ENCODE assay signal across 8 mouse cellular contexts in genomic region chr8:83740976-83741741, GRCm38 (mm10). TPM values are rescaled to one million over a fixed set of nuclear protein-coding genes. Genes with fewer than 3 reads are reported as not detected.
DNase-seq lines count a peak whose midpoint lies in the region; ATAC-seq and TF ChIP-seq lines count a peak whose summit lies in the region.

TSS of gene Adgre5 (minus strand) at chr8:83741326.

- peak within 1 kb of the TSS; percentile 74 for H3K4me3 ChIP-seq in ES-E14 (ENCODE audit: insufficient read depth in 1 of 2, low read depth in 1 of 2, low read length in 2 of 2, poor library complexity in 1 of 2, severe bottlenecking in 1 of 2)
- peak within 1 kb of the TSS; percentile 41 for H3K4me3 ChIP-seq in hindbrain, embryonic 15.5 days
- peak within 1 kb of the TSS; percentile 64 for H3K4me3 ChIP-seq in liver, embryonic 11.5 days (ENCODE audit: low read depth, low read length)

- no peak for DNase-seq in ES-E14 (ENCODE audit: low read depth, low spot score)
- peak; percentile 84 to 87 for DNase-seq in adrenal gland, postnatal 36 days
- DNase-seq in gastrocnemius, adult 8-10 months (ENCODE audit: low spot score in 2 of 2) = peak; percentile 56 to 71
- DNase-seq in liver, embryonic 11.5 days (ENCODE audit: low spot score) = peak; percentile 64
- peak; percentile 75 to 90 for DNase-seq in monocyte, adult 2 months (ENCODE audit: low read depth in 1 of 2, low spot score in 2 of 2)
- peak; percentile 72 for DNase-seq in testis, postnatal 10 days (ENCODE audit: low spot score)
- no peak for DNase-seq in right cerebral cortex, adult 18-20 months

- H3K27me3 ChIP-seq in hindbrain, embryonic 15.5 days = peaks cover 32% of the 10 kb centered on the region
- H3K27me3 ChIP-seq in liver, embryonic 11.5 days (replicated peaks; ENCODE audit: control insufficient read depth, insufficient read depth, low read length) = no peaks in the 10 kb centered on the region

- 1% methylated on average over 43 of the region's 56 CpGs for WGBS in hindbrain, embryonic 15.5 days
- WGBS in liver, embryonic 11.5 days = 2% methylated on average over 49 of the region's 56 CpGs

- H3K9me3 ChIP-seq in ES-E14 (ENCODE audit: control insufficient read depth, insufficient read depth, low read depth, low read length) = no peaks in the 10 kb centered on the region
- no peaks in the 10 kb centered on the region for H3K9me3 ChIP-seq in hindbrain, embryonic 15.5 days
- H3K9me3 ChIP-seq in liver, embryonic 11.5 days (ENCODE audit: control insufficient read depth, low read length) = peaks cover 3% of the 10 kb centered on the region; the same call in 1 of the 2 replicates

- H3K4me2 ChIP-seq in hindbrain, embryonic 15.5 days = peak within 1 kb of the TSS; percentile 81
- peak within 1 kb of the TSS; percentile 94 for H3K4me2 ChIP-seq in liver, embryonic 11.5 days

- H3K27ac ChIP-seq in ES-E14 (ENCODE audit: insufficient read depth, low read depth, low read length, poor library complexity, severe bottlenecking) = peak within 1 kb of the TSS; percentile 85
- H3K27ac ChIP-seq in hindbrain, embryonic 15.5 days (replicated peaks) = peak within 1 kb of the TSS; percentile 18; the same call in 1 of the 2 replicates
- H3K27ac ChIP-seq in liver, embryonic 11.5 days (ENCODE audit: low read depth, low read length) = peak within 1 kb of the TSS; percentile 38

- peaks cover 5 to 15% of the 10 kb centered on the region in 2 experiments; a peak in 2 of 4 replicates for H3K4me1 ChIP-seq in ES-E14 (ENCODE audit: control insufficient read depth in 2 of 2, insufficient read depth in 2 of 2, low read length in 2 of 2, poor library complexity in 1 of 2)
- H3K4me1 ChIP-seq in hindbrain, embryonic 15.5 days (replicated peaks) = peaks cover 6% of the 10 kb centered on the region
- H3K4me1 ChIP-seq in liver, embryonic 11.5 days (replicated peaks; ENCODE audit: control insufficient read depth, insufficient read depth, low read length) = peaks cover 28% of the 10 kb centered on the region

- H3K9ac ChIP-seq in ES-E14 (ENCODE audit: insufficient read depth, low read depth, low read length, poor library complexity, severe bottlenecking) = peak within 1 kb of the TSS; percentile 68
- H3K9ac ChIP-seq in hindbrain, embryonic 15.5 days = peak within 1 kb of the TSS; percentile 44
- peak within 1 kb of the TSS; percentile 71 for H3K9ac ChIP-seq in liver, embryonic 11.5 days (ENCODE audit: low read depth, low read length)

- H3K36me3 ChIP-seq in ES-E14 (ENCODE audit: control insufficient read depth, insufficient read depth, low read length, poor library complexity, severe bottlenecking) = peaks cover 6% of the 10 kb centered on the region; the same call in 1 of the 2 replicates
- H3K36me3 ChIP-seq in hindbrain, embryonic 15.5 days = no peaks in the 10 kb centered on the region
- no peaks in the 10 kb centered on the region for H3K36me3 ChIP-seq in liver, embryonic 11.5 days (ENCODE audit: control insufficient read depth, insufficient read depth, low read length)

- in situ Hi-C loops in ES-E14 (cut with MboI; ENCODE audit: low sequenced_read_pairs in 2 of 2, unreplicated experiment in 2 of 2) = no loop called here

- peak; percentile 60 for ATAC-seq in hindbrain, embryonic 15.5 days (ENCODE audit: low FRiP score, low read depth)
- peak; percentile 50 for ATAC-seq in liver, embryonic 11.5 days (replicated peaks; ENCODE audit: low FRiP score)

TF ChIP-seq in ES-E14, 5 proteins besides CTCF, POLR2A, EP300 and RAD21:
- TF ChIP-seq CHD2 (IDR thresholded peaks at IDR 0.05; ENCODE audit: low read depth, low read length) (no peak), HCFC1 (IDR thresholded peaks at IDR 0.05; ENCODE audit: borderline replicate concordance, insufficient read depth, low read length) (peak; percentile 57; the same call in 1 of the 2 replicates), ZNF384 (IDR thresholded peaks at IDR 0.05; ENCODE audit: low read depth, low read length) (no peak), MAFK (IDR thresholded peaks at IDR 0.05; ENCODE audit: insufficient read depth, low read depth, low read length) (no peak), ZC3H11A (IDR thresholded peaks at IDR 0.05; ENCODE audit: borderline replicate concordance, low read depth, low read length) (no peak)

RNA-seq across cellular contexts. Expression of gene Adgre5, which starts in this region (rescaled TPM):
- 92.2 and 135 TPM in 2 replicates for total RNA-seq in ES-E14 (2012; rRNA removed)
- total RNA-seq in adrenal gland, postnatal 36 days (2021) = 10 to 100 TPM; 33.8 to 34.6 TPM
- 10 to 100 TPM; 14.6 to 17.2 (median 15.6) TPM for total RNA-seq in gastrocnemius, adult 8-10 months (2022)
- 11.0 and 13.4 TPM in 2 replicates for polyA plus RNA-seq in hindbrain, embryonic 15.5 days (2015; fragmentation: Nextera tagmentation; extraction: Ambion mirVana)
- 16.8 and 17.2 TPM in 2 replicates for polyA plus RNA-seq in liver, embryonic 11.5 days (2014; fragmentation: Nextera tagmentation; extraction: Ambion mirVana)

Comparison
In these comparisons a context has a peak if more than half of its experiments do, and no peak if none do; other contexts are left out.
1. DNase-seq: peak in adrenal gland, postnatal 36 days (2 of 2), gastrocnemius, adult 8-10 months (2 of 2), liver, embryonic 11.5 days (single experiment), monocyte, adult 2 months (2 of 2) and testis, postnatal 10 days (single experiment); none in ES-E14 (single experiment) and right cerebral cortex, adult 18-20 months (single experiment).
2. H3K27ac ChIP-seq: peak in every context shown above with its lines; median percentile 85 in ES-E14; 38 in liver, embryonic 11.5 days; 18 in hindbrain, embryonic 15.5 days.
3. Peak in every context shown above with its lines, with median percentiles within 50 percentile points of each other: H3K4me3 ChIP-seq and H3K9ac ChIP-seq.